Mouse (Mus musculus): ENCODE measurements around the gene Wwtr1. TPM values are rescaled to one million over a fixed set of nuclear protein-coding genes. Genes with fewer than 3 reads are reported as not detected.

Gene Wwtr1
- polyA plus RNA-seq, 2 experiments, result 0.93 to 1.5 TPM

- Histone ChIP-seq H3K9ac (replicated peaks) (no peak overlapping the region), H3K9me3 (ENCODE audit: control insufficient read depth, low read length) (no peaks in the 10 kb centered on the region), H3K4me1 (replicated peaks; ENCODE audit: control insufficient read depth in 2 of 2, insufficient read depth in 2 of 2, low read length in 1 of 2) (0 out of 4 replicates have a peak, but pooled peaks cover 0 to 3% of the 10 kb centered on the region in 2 experiments), H3K27ac (no peak overlapping the region), H3K36me3 (replicated peaks; ENCODE audit: control insufficient read depth, insufficient read depth, low read depth) (no peaks in the 10 kb centered on the region), H3K4me2 (ENCODE audit: low read depth) (no peak overlapping the region), H3K4me3 (ENCODE audit: insufficient read depth in 1 of 2, low read depth in 2 of 2, low read length in 2 of 2) (no peak overlapping the region), H3K27me3 (ENCODE audit: control insufficient read depth, insufficient read depth, low read length) (no peaks in the 10 kb centered on the region)
- TF ChIP-seq EP300 (IDR thresholded peaks at IDR 0.05; ENCODE audit: low read depth), result no peak
- TF ChIP-seq CTCF (IDR thresholded peaks at IDR 0.05; ENCODE audit: low read depth), result no peak
- ATAC-seq (ENCODE audit: insufficient read depth), result no peak
- WGBS (ENCODE audit: insufficient replicate concordance), result 70% methylated on average over 5 of the region's 5 CpGs
- no peak for DNase-seq (ENCODE audit: low read depth in 3 of 3, low spot score in 3 of 3)
Measured at GRCm38 (mm10) chr3:57563627-57564026, 12.1 kb downstream of the Wwtr1 start.

GRCm38 (mm10) chr3:57562996-57563506 lies 12.7 kb downstream of the Wwtr1 start:
- DNase-seq (ENCODE audit: low read depth in 3 of 3, low spot score in 3 of 3), result no peak
- Histone ChIP-seq H3K36me3 (replicated peaks; ENCODE audit: control insufficient read depth, insufficient read depth, low read depth) (no peaks in the 10 kb centered on the region), H3K27me3 (ENCODE audit: control insufficient read depth, insufficient read depth, low read length) (no peaks in the 10 kb centered on the region), H3K9ac (replicated peaks) (no peak overlapping the region), H3K9me3 (ENCODE audit: control insufficient read depth, low read length) (no peaks in the 10 kb centered on the region), H3K4me1 (replicated peaks; ENCODE audit: control insufficient read depth in 2 of 2, insufficient read depth in 2 of 2, low read length in 1 of 2) (0 out of 4 replicates have a peak, but pooled peaks cover 0 to 3% of the 10 kb centered on the region in 2 experiments), H3K27ac (no peak overlapping the region), H3K4me2 (ENCODE audit: low read depth) (no peak overlapping the region), H3K4me3 (ENCODE audit: insufficient read depth in 1 of 2, low read depth in 2 of 2, low read length in 2 of 2) (no peak overlapping the region)
- ATAC-seq (ENCODE audit: insufficient read depth), result no peak
- no peak for TF ChIP-seq EP300 (IDR thresholded peaks at IDR 0.05; ENCODE audit: low read depth)
- 73% methylated on average over 6 of the region's 6 CpGs for WGBS (ENCODE audit: insufficient replicate concordance)

- Histone ChIP-seq H3K27ac (no peak overlapping the region), H3K4me2 (ENCODE audit: low read depth) (no peak overlapping the region), H3K4me1 (replicated peaks; ENCODE audit: control insufficient read depth in 2 of 2, insufficient read depth in 2 of 2, low read length in 1 of 2) (no peaks in the 10 kb centered on the region), H3K36me3 (replicated peaks; ENCODE audit: control insufficient read depth, insufficient read depth, low read depth) (no peaks in the 10 kb centered on the region), H3K27me3 (ENCODE audit: control insufficient read depth, insufficient read depth, low read length) (no peaks in the 10 kb centered on the region), H3K4me3 (ENCODE audit: insufficient read depth in 1 of 2, low read depth in 2 of 2, low read length in 2 of 2) (no peak overlapping the region), H3K9me3 (ENCODE audit: control insufficient read depth, low read length) (no peaks in the 10 kb centered on the region), H3K9ac (replicated peaks) (no peak overlapping the region)
- 62% methylated on average over 6 of the region's 6 CpGs for WGBS (ENCODE audit: insufficient replicate concordance)
- no peak for ATAC-seq (ENCODE audit: insufficient read depth)
- no peak for TF ChIP-seq EP300 (IDR thresholded peaks at IDR 0.05; ENCODE audit: low read depth)
- TF ChIP-seq CTCF (IDR thresholded peaks at IDR 0.05; ENCODE audit: low read depth), result no peak
- DNase-seq (ENCODE audit: low read depth in 3 of 3, low spot score in 3 of 3), result no peak
Measured at GRCm38 (mm10) chr3:57558761-57559160, 16.9 kb downstream of the Wwtr1 start.

GRCm38 (mm10) chr3:57557408-57557807 lies 18.3 kb downstream of the Wwtr1 start:
- TF ChIP-seq CTCF (IDR thresholded peaks at IDR 0.05; ENCODE audit: low read depth) (no peak), EP300 (IDR thresholded peaks at IDR 0.05; ENCODE audit: low read depth) (no peak)
- DNase-seq (ENCODE audit: low read depth in 3 of 3, low spot score in 3 of 3) (no peak), ATAC-seq (ENCODE audit: insufficient read depth) (no peak)
- Histone ChIP-seq H3K9ac (replicated peaks) (no peak overlapping the region), H3K27ac (no peak overlapping the region), H3K9me3 (ENCODE audit: control insufficient read depth, low read length) (no peaks in the 10 kb centered on the region), H3K4me1 (replicated peaks; ENCODE audit: control insufficient read depth in 2 of 2, insufficient read depth in 2 of 2, low read length in 1 of 2) (no peaks in the 10 kb centered on the region), H3K36me3 (replicated peaks; ENCODE audit: control insufficient read depth, insufficient read depth, low read depth) (no peaks in the 10 kb centered on the region), H3K4me2 (ENCODE audit: low read depth) (no peak overlapping the region), H3K4me3 (ENCODE audit: insufficient read depth in 1 of 2, low read depth in 2 of 2, low read length in 2 of 2) (no peak overlapping the region), H3K27me3 (ENCODE audit: control insufficient read depth, insufficient read depth, low read length) (no peaks in the 10 kb centered on the region)
- 51% methylated on average over 4 of the region's 4 CpGs for WGBS (ENCODE audit: insufficient replicate concordance)

- DNase-seq (ENCODE audit: low read depth in 3 of 3, low spot score in 3 of 3) (no peak), ATAC-seq (ENCODE audit: insufficient read depth) (no peak)
- Histone ChIP-seq H3K4me3 (ENCODE audit: insufficient read depth in 1 of 2, low read depth in 2 of 2, low read length in 2 of 2) (no peak overlapping the region), H3K9me3 (ENCODE audit: control insufficient read depth, low read length) (no peaks in the 10 kb centered on the region), H3K27me3 (ENCODE audit: control insufficient read depth, insufficient read depth, low read length) (no peaks in the 10 kb centered on the region), H3K9ac (replicated peaks) (no peak overlapping the region), H3K4me2 (ENCODE audit: low read depth) (no peak overlapping the region), H3K27ac (no peak overlapping the region), H3K4me1 (replicated peaks; ENCODE audit: control insufficient read depth in 2 of 2, insufficient read depth in 2 of 2, low read length in 1 of 2) (no peaks in the 10 kb centered on the region), H3K36me3 (replicated peaks; ENCODE audit: control insufficient read depth, insufficient read depth, low read depth) (no peaks in the 10 kb centered on the region)
- 18% methylated on average over 3 of the region's 3 CpGs for WGBS (ENCODE audit: insufficient replicate concordance)
- TF ChIP-seq EP300 (IDR thresholded peaks at IDR 0.05; ENCODE audit: low read depth), result no peak
Measured at GRCm38 (mm10) chr3:57555560-57555959, 20.1 kb downstream of the Wwtr1 start.

All from liver, embryonic 14.5 days (tissue).